In the genomic region with DNA sequence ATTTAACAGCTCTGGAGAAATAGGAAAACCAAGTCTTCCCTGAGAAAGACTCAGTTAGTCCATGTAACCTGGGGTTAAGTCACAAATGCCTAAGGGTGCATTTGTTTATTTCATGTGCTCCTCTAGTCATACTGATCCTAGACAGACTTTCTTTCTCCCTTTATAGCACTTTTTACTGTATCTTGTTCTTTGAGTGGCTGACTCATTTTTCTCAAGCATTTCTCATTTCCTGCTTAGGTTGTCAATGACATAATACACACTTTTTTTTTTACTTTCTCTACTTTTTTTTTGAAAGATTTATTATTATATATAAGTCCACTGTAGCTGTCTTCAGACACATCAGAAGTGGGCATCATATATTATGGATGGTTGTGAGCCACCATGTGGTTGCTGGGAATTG, we compare ENCODE assay signal across 20 mouse cellular contexts. TPM values are rescaled to one million over a fixed set of nuclear protein-coding genes. Genes with fewer than 3 reads are reported as not detected.
A peak's percentile ranks its signal among the peaks of the same experiment; 100 is the strongest.
DNase-seq lines count a peak whose midpoint lies in the region; ATAC-seq and TF ChIP-seq lines count a peak whose summit lies in the region.
"Had no signal": no experiment of that assay in that cellular context is flagged by ENCODE, and none has a peak within 500 bp of the region (broad histone marks: within the 10 kb centered on the region; RNA-seq: fewer than 3 reads in every experiment).

No protein-coding gene starts in this region.

- TF ChIP-seq POLR2A in heart, adult 2 months (IDR thresholded peaks at IDR 0.05; ENCODE audit: insufficient read depth, low read depth, low read length) = no peak

- H3K27me3 ChIP-seq in heart, adult 2 months (ENCODE audit: control insufficient read depth, insufficient read depth, low read length) = no peaks in the 10 kb centered on the region
- H3K27me3 ChIP-seq: embryonic facial prominence, embryonic 12.5 days; forebrain, embryonic 13.5 days; forebrain, embryonic 15.5 days had no signal

- TF ChIP-seq EP300 in heart, adult 2 months (IDR thresholded peaks at IDR 0.05; ENCODE audit: insufficient read depth, low read depth, low read length) = no peak

- peak; percentile 33 for DNase-seq in 3T3-L1 (ENCODE audit: low read depth, low spot score)
- DNase-seq in heart, adult 18-20 months = no peak
- no peak for DNase-seq in heart, adult 2 months
- DNase-seq: adrenal gland, adult 8-10 months; adrenal gland, postnatal 14 days; adrenal gland, postnatal 36 days; B cell, adult 2 months; cerebellum, adult 11-12 months; cerebellum, adult 2 months; cerebellum, adult 9-10 months; cerebellum, postnatal 10 days; cerebellum, postnatal 25 days; forebrain, postnatal 0 days had no signal

- no peak overlapping the region for H3K9ac ChIP-seq in heart, adult 2 months (ENCODE audit: low read depth, low read length)
- H3K9ac ChIP-seq: embryonic facial prominence, embryonic 12.5 days; forebrain, embryonic 13.5 days; forebrain, embryonic 15.5 days; forebrain, postnatal 0 days had no signal

- intact Hi-C loops in heart, adult 2 months (cut with DNase I) = no loop called here

- no peak for TF ChIP-seq CTCF in heart, adult 2 months (IDR thresholded peaks at IDR 0.05)

- no peak overlapping the region for H3K4me3 ChIP-seq in heart, adult 2 months
- H3K4me3 ChIP-seq: embryonic facial prominence, embryonic 10.5 days; embryonic facial prominence, embryonic 12.5 days; forebrain, embryonic 13.5 days; forebrain, embryonic 15.5 days had no signal

- no peaks in the 10 kb centered on the region for H3K79me2 ChIP-seq in heart, adult 2 months (replicated peaks; ENCODE audit: control insufficient read depth, insufficient read depth, low read length)

- no peaks in the 10 kb centered on the region for H3K4me1 ChIP-seq in heart, adult 2 months (ENCODE audit: control insufficient read depth, insufficient read depth, low read length)
- H3K4me1 ChIP-seq: embryonic facial prominence, embryonic 10.5 days; embryonic facial prominence, embryonic 12.5 days; forebrain, embryonic 13.5 days; forebrain, embryonic 15.5 days had no signal

- ATAC-seq in CD4-positive, CD25-positive, alpha-beta regulatory T cell, adult 4 months = peak; percentile 53
- ATAC-seq in activated CD4-positive, CD25-positive, alpha-beta regulatory T cell, adult 4 months = peak; percentile 40
- ATAC-seq: forebrain, embryonic 13.5 days; forebrain, embryonic 15.5 days; forebrain, postnatal 0 days; Patski had no signal

- H3K27ac ChIP-seq in heart, adult 2 months = no peak overlapping the region
- H3K27ac ChIP-seq: embryonic facial prominence, embryonic 10.5 days; embryonic facial prominence, embryonic 12.5 days; forebrain, embryonic 13.5 days; forebrain, embryonic 15.5 days had no signal

- no peaks in the 10 kb centered on the region for H3K36me3 ChIP-seq in heart, adult 2 months (ENCODE audit: control insufficient read depth, insufficient read depth, low read length)
- H3K36me3 ChIP-seq: embryonic facial prominence, embryonic 12.5 days had no signal

RNA-seq across cellular contexts. Expression of a gene that starts 22.7 kb away (rescaled TPM):
- 10 to 100 TPM; 28.4 to 31.1 TPM for polyA plus RNA-seq in CD4-positive, CD25-positive, alpha-beta regulatory T cell, adult 4 months (2017; shearing (Covaris generic))
- polyA plus RNA-seq in activated CD4-positive, CD25-positive, alpha-beta regulatory T cell, adult 4 months (2017; shearing (Covaris generic)) = 10 to 100 TPM; 27.8 to 38.4 TPM
- total RNA-seq in heart, adult 18-20 months (2021) = 10 to 100 TPM; 12.1 to 13.4 TPM
- total RNA-seq in heart, adult 2 months (2021) = 10 to 100 TPM; 11.0 to 12.8 TPM
- polyA plus RNA-seq in heart, adult 2 months (2012; rRNA removed) = 3.1 and 4.7 TPM in 2 replicates

RNA-seq across cellular contexts. Expression of a gene that starts 47.1 kb away (rescaled TPM):
- 100 to 1,000 TPM; 110 to 133 TPM for polyA plus RNA-seq in CD4-positive, CD25-positive, alpha-beta regulatory T cell, adult 4 months (2017; shearing (Covaris generic))
- 100 to 1,000 TPM; 124 to 127 TPM for polyA plus RNA-seq in activated CD4-positive, CD25-positive, alpha-beta regulatory T cell, adult 4 months (2017; shearing (Covaris generic))
- 10 to 100 TPM; 38.2 to 44.1 TPM for total RNA-seq in heart, adult 18-20 months (2021)
- total RNA-seq in heart, adult 2 months (2021) = 10 to 100 TPM; 32.5 to 34.7 TPM
- polyA plus RNA-seq in heart, adult 2 months (2012; rRNA removed) = 11.9 and 17.1 TPM in 2 replicates
